Comparison of ENCODE assay signal across 25 mouse cellular contexts in the genomic region with DNA sequence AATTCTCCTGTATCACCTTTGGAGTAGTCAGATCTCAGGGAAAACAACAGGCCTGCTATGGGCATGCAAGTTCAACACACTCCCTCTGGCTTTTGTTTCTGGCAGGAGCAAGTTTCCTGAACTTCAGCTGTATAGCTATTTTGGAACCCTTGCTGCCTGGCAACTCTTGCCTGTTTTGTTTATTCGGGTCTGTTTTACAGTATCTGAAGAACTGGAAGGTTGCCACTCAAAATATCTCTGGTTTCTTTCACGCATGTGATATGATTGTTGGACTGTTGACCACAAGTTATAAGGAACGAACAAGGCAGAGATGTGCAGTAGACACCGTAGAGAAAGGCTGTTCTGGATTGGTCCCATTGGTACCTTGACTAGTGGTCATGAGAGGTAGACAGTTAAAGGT. TPM values are rescaled to one million over a fixed set of nuclear protein-coding genes. Genes with fewer than 3 reads are reported as not detected.
DNase-seq lines count a peak whose midpoint lies in the region; ATAC-seq and TF ChIP-seq lines count a peak whose summit lies in the region.
"Had no signal": no experiment of that assay in that cellular context is flagged by ENCODE, and none has a peak within 500 bp of the region (broad histone marks: within the 10 kb centered on the region; RNA-seq: fewer than 3 reads in every experiment).

No protein-coding gene starts in this region.

- no peak overlapping the region for H3K9ac ChIP-seq in lung, postnatal 0 days (replicated peaks; ENCODE audit: low read depth)
- H3K9ac ChIP-seq in heart, embryonic 12.5 days = no peak overlapping the region
- H3K9ac ChIP-seq: embryonic facial prominence, embryonic 15.5 days; liver, embryonic 12.5 days; lung, embryonic 14.5 days; midbrain, embryonic 12.5 days; neural tube, embryonic 15.5 days had no signal

- H3K4me2 ChIP-seq in lung, postnatal 0 days (replicated peaks; ENCODE audit: low read depth, low read length) = no peak overlapping the region
- no peak overlapping the region for H3K4me2 ChIP-seq in heart, embryonic 12.5 days
- H3K4me2 ChIP-seq: embryonic facial prominence, embryonic 15.5 days; liver, embryonic 12.5 days; lung, embryonic 14.5 days; midbrain, embryonic 12.5 days; neural tube, embryonic 15.5 days had no signal

- no peak overlapping the region for H3K27ac ChIP-seq in lung, postnatal 0 days (ENCODE audit: low read length)
- peak overlapping the region; percentile 56; the same call in 1 of the 2 replicates for H3K27ac ChIP-seq in heart, embryonic 12.5 days (ENCODE audit: poor library complexity, severe bottlenecking)
- H3K27ac ChIP-seq: embryonic facial prominence, embryonic 15.5 days; hindbrain, embryonic 10.5 days; hindbrain, postnatal 0 days; liver, embryonic 12.5 days; midbrain, embryonic 12.5 days; neural tube, embryonic 15.5 days had no signal

- H3K27me3 ChIP-seq in lung, postnatal 0 days (replicated peaks; ENCODE audit: insufficient read depth, low read length) = no peaks in the 10 kb centered on the region
- H3K27me3 ChIP-seq in heart, embryonic 12.5 days (replicated peaks) = no peaks in the 10 kb centered on the region
- H3K27me3 ChIP-seq: embryonic facial prominence, embryonic 15.5 days; liver, embryonic 12.5 days; midbrain, embryonic 12.5 days; neural tube, embryonic 15.5 days had no signal

- no peak for TF ChIP-seq POLR2A in lung, adult 2 months (IDR thresholded peaks at IDR 0.05; ENCODE audit: borderline replicate concordance, extremely low read depth, low read depth, low read length)

- H3K9me3 ChIP-seq in lung, postnatal 0 days (ENCODE audit: low read length) = no peaks in the 10 kb centered on the region
- H3K9me3 ChIP-seq in heart, embryonic 12.5 days (replicated peaks) = 0 out of 2 replicates have a peak, but pooled peaks cover 4% of the 10 kb centered on the region
- H3K9me3 ChIP-seq: embryonic facial prominence, embryonic 15.5 days; hindbrain, embryonic 10.5 days; liver, embryonic 12.5 days; midbrain, embryonic 12.5 days; neural tube, embryonic 15.5 days had no signal

- intact Hi-C loops in heart, postnatal 10 days (cut with DNase I) = no loop called here

- H3K4me1 ChIP-seq in lung, postnatal 0 days (ENCODE audit: insufficient read depth, low read depth, low read length) = no peaks in the 10 kb centered on the region; the same call in 1 of the 2 replicates
- H3K4me1 ChIP-seq in lung, adult 2 months (ENCODE audit: control insufficient read depth, insufficient read depth, low read length) = peaks cover 5% of the 10 kb centered on the region
- H3K4me1 ChIP-seq in heart, embryonic 12.5 days (replicated peaks) = peaks cover 23% of the 10 kb centered on the region
- H3K4me1 ChIP-seq: liver, embryonic 12.5 days had no signal

- TF ChIP-seq CTCF in lung, postnatal 0 days (IDR thresholded peaks at IDR 0.05) = no peak; the same call in 1 of the 2 replicates
- TF ChIP-seq CTCF in lung, adult 2 months (IDR thresholded peaks at IDR 0.05; ENCODE audit: insufficient read depth, low read length) = no peak

- 55% methylated on average over 4 of the region's 4 CpGs for WGBS in lung, postnatal 0 days
- 40% methylated on average over 4 of the region's 4 CpGs for WGBS in lung, adult 2 months
- WGBS in heart, embryonic 12.5 days = 38% methylated on average over 4 of the region's 4 CpGs

- ATAC-seq in lung, postnatal 0 days = 0 out of 2 replicates have a peak, but pooled peaks have one; percentile 8
- peak; percentile 51 for ATAC-seq in heart, embryonic 12.5 days (ENCODE audit: insufficient number of reproducible peaks, low FRiP score)
- ATAC-seq: forebrain, embryonic 16.5 days; hindbrain, postnatal 0 days; intestine, embryonic 16.5 days; liver, embryonic 12.5 days had no signal

- TF ChIP-seq EP300 in lung, postnatal 0 days (IDR thresholded peaks at IDR 0.05) = 0 out of 2 replicates have a peak, but pooled peaks have one; percentile 8

- H3K36me3 ChIP-seq in lung, postnatal 0 days (ENCODE audit: insufficient read depth, low read length) = no peaks in the 10 kb centered on the region
- no peaks in the 10 kb centered on the region for H3K36me3 ChIP-seq in heart, embryonic 12.5 days
- H3K36me3 ChIP-seq: embryonic facial prominence, embryonic 15.5 days; hindbrain, embryonic 10.5 days; liver, embryonic 12.5 days; midbrain, embryonic 12.5 days; neural tube, embryonic 15.5 days had no signal

- DNase-seq in lung, postnatal 0 days (ENCODE audit: low spot score) = peak; percentile 11
- DNase-seq in lung, adult 2 months = no peak
- DNase-seq in adipocyte (ENCODE audit: low spot score) = peak; percentile 62
- peak; percentile 66 for DNase-seq in heart, postnatal 10 days
- no peak for DNase-seq in frontal cortex, postnatal 36 days (ENCODE audit: low spot score in 2 of 2)
- no peak for DNase-seq in retina, postnatal 1 day
- DNase-seq: adrenal gland, postnatal 14 days; cerebellum, adult 2 months; cerebellum, postnatal 36 days; embryo, embryonic 11 days; gastrocnemius, postnatal 14 days; kidney, adult 9 months; kidney, postnatal 14 days; lung, embryonic 14.5 days; right cerebral cortex, postnatal 25 days; spleen, adult 18-20 months had no signal

- H3K4me3 ChIP-seq in lung, postnatal 0 days (ENCODE audit: low read depth, low read length) = no peak overlapping the region
- no peak overlapping the region for H3K4me3 ChIP-seq in lung, adult 2 months (replicated peaks; ENCODE audit: extremely low read depth, low read depth, low read length)
- H3K4me3 ChIP-seq in heart, embryonic 12.5 days = no peak overlapping the region
- H3K4me3 ChIP-seq: embryonic facial prominence, embryonic 15.5 days; hindbrain, embryonic 10.5 days; liver, embryonic 12.5 days; midbrain, embryonic 12.5 days; neural tube, embryonic 15.5 days had no signal

RNA-seq across cellular contexts. Expression of a gene that starts 39.4 kb away (rescaled TPM):
- 11.8 and 12.5 TPM in 2 replicates for polyA plus RNA-seq in lung, postnatal 0 days (2015; fragmentation: Nextera tagmentation; extraction: Ambion mirVana)
- 10.4 and 13.9 TPM in 2 replicates for polyA plus RNA-seq in lung, adult 2 months (2012; rRNA removed)
- 49.4 and 50.0 TPM in 2 replicates for polyA plus RNA-seq in heart, embryonic 12.5 days (2016; fragmentation: Nextera tagmentation; extraction: Ambion mirVana)
- total RNA-seq in heart, postnatal 10 days (2021) = 10 to 100 TPM; 36.3 to 53.4 TPM

Comparison
In these comparisons a context has a peak if more than half of its experiments do, and no peak if none do; other contexts are left out.
1. DNase-seq: peak in lung, postnatal 0 days (single experiment), adipocyte (single experiment) and heart, postnatal 10 days (2 of 2); none in lung, adult 2 months (single experiment), frontal cortex, postnatal 36 days (0 of 2) and retina, postnatal 1 day (single experiment).